Mouse (Mus musculus) myocyte (in vitro differentiated cells): ENCODE data around the gene Stard5.

ENCODE experiments used
- CEBPB ChIP-seq: IDR thresholded peaks from 2 replicates; pipeline ENCODE4 v1.6.1; 2011; ENCODE audit warnings: mild to moderate bottlenecking, moderate library complexity; ENCODE audit not compliant: poor library complexity, insufficient read depth, severe bottlenecking
- MAX ChIP-seq: IDR thresholded peaks from one replicate; pipeline ENCODE4 v1.6.1; 2011; ENCODE audit warnings: low read depth, mild to moderate bottlenecking, control low read depth
- POLR2A ChIP-seq: IDR thresholded peaks from one replicate; pipeline ENCODE4 v1.6.1; 2011; ENCODE audit warnings: low read depth, mild to moderate bottlenecking, control low read depth, moderate library complexity; ENCODE audit not compliant: insufficient read length
- POLR2AphosphoS2 ChIP-seq: IDR thresholded peaks from one replicate; pipeline ENCODE4 v1.6.1; 2011; ENCODE audit warnings: low read depth, control low read depth; ENCODE audit not compliant: insufficient read length
- SRF ChIP-seq: IDR thresholded peaks from one replicate; pipeline ENCODE4 v1.6.1; 2011; ENCODE audit warnings: low read depth; ENCODE audit not compliant: control insufficient read depth, insufficient read length
- TCF3 ChIP-seq: IDR thresholded peaks from one replicate; pipeline ENCODE4 v1.6.1; 2011; ENCODE audit warnings: low read depth, control low read depth; ENCODE audit not compliant: insufficient read length
- USF1 ChIP-seq: IDR thresholded peaks from one replicate; pipeline ENCODE4 v1.6.1; 2011; ENCODE audit warnings: low read depth, mild to moderate bottlenecking, control low read depth, moderate library complexity

DNA sequence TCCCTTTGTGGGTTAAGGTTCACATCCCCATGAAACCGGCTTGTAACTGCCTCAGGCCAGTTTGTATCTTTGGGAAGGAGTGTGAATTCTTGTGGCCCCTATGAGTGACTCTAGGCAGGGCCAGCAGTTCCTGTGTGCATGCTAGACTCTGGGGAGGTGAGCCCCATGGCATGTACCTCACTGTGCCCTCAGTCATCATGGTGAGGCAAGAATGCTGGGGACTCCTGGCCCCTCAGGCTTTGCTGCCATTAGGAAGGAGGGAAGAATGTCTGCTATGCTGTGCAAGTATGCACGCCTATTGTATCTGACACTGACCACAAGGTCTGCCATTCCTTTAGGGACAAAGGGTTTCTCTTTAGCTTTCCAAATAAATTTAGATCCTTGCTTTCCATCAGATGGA, 9.4 kb downstream of the Stard5 start:
- peak; percentile 53 for TF ChIP-seq POLR2AphosphoS2
- TF ChIP-seq CEBPB: no peak
- no peak for TF ChIP-seq USF1
- TF ChIP-seq POLR2A: no peak
- no peak for TF ChIP-seq SRF
- no peak for TF ChIP-seq TCF3
- TF ChIP-seq MAX: no peak
